Mouse (Mus musculus) lung, postnatal 0 days (tissue): Measurements from ENCODE around the gene Tmem14c. TPM values are rescaled to one million over a fixed set of nuclear protein-coding genes. Genes with fewer than 3 reads are reported as not detected.

Experiments
- ATAC-seq: fragments of 200-750 bp; cut with Nextera tagmentation; 2 replicates; pipeline ENCODE4 v1.8.0; 2017; ENCODE audit warnings: moderate library complexity
- DNase-seq: peaks from one replicate; pipeline ENCODE4 v3.0.0-alpha.2; 2016; ENCODE audit warnings: low spot score
- H3K27ac ChIP-seq: fragments of 300-500 bp; sonication (generic); 2 replicates; pipeline ENCODE4 v1.5.1; 2014; ENCODE audit warnings: antibody characterized with exemption, mild to moderate bottlenecking, low read length, mixed read lengths
- H3K27me3 ChIP-seq: fragments of 300-500 bp; sonication (generic); replicated peaks from 2 replicates; pipeline ENCODE4 v1.6.1; 2014; ENCODE audit warnings: low read length, mixed read lengths; ENCODE audit not compliant: insufficient read depth
- H3K36me3 ChIP-seq: fragments of 300-500 bp; sonication (generic); 2 replicates; pipeline ENCODE4 v1.6.1; 2014; ENCODE audit warnings: low read length, mixed read lengths; ENCODE audit not compliant: insufficient read depth
- H3K4me1 ChIP-seq: fragments of 300-500 bp; sonication (generic); 2 replicates; pipeline ENCODE4 v1.6.1; 2014; ENCODE audit warnings: antibody characterized with exemption, low read depth, low read length, mixed read lengths; ENCODE audit not compliant: insufficient read depth
- H3K4me2 ChIP-seq: fragments of 300-500 bp; sonication (generic); replicated peaks from 2 replicates; pipeline ENCODE4 v1.6.1; 2014; ENCODE audit warnings: low read depth, mild to moderate bottlenecking, low read length, moderate library complexity, mixed read lengths
- H3K4me3 ChIP-seq: fragments of 300-500 bp; sonication (generic); 2 replicates; pipeline ENCODE4 v1.5.1; 2014; ENCODE audit warnings: low read depth, low read length
- H3K9ac ChIP-seq: fragments of 300-500 bp; sonication (generic); replicated peaks from 2 replicates; pipeline ENCODE4 v1.6.1; 2014; ENCODE audit warnings: low read depth, mild to moderate bottlenecking
- H3K9me3 ChIP-seq: fragments of 300-500 bp; sonication (generic); 2 replicates; pipeline ENCODE4 v1.6.1; 2016; ENCODE audit warnings: low read length, mixed read lengths
- CTCF ChIP-seq: IDR thresholded peaks from 2 replicates; pipeline ENCODE4 v1.5.1; 2016; ENCODE audit warnings: antibody characterized with exemption, mild to moderate bottlenecking
- EP300 ChIP-seq: IDR thresholded peaks from 2 replicates; pipeline ENCODE4 v1.6.1; 2016; ENCODE audit warnings: antibody characterized with exemption, mild to moderate bottlenecking, control low read depth
- WGBS: fragments of 180-500 bp; shearing (Covaris S2); extraction: QIAGEN DNeasy Blood & Tissue Kit; methylation state at CpG from one replicate; pipeline ENCODE4 v1.1.7; 2014; 5-methylcytosine and 5-hydroxymethylcytosine counted together
- polyA plus RNA-seq: library from polyadenylated mRNA; unstranded; fragments of >200 nt; fragmentation: Nextera tagmentation; extraction: Ambion mirVana; gene quantifications from 2 replicates; pipeline ENCODE4 v1.2.1, GENCODE M21; 2015

Gene Tmem14c
- polyA plus RNA-seq, 1 experiment from 2014 or later: 219 TPM

GRCm38 (mm10) chr13:41018236-41018635 is 2.1 kb downstream of the Tmem14c start:
- Histone ChIP-seq H3K9ac (no peak overlapping the region), H3K4me1 (peaks cover 13% of the 10 kb centered on the region; the same call in 1 of the 2 replicates), H3K4me3 (no peak overlapping the region), H3K36me3 (0 out of 2 replicates have a peak, but pooled peaks cover 4% of the 10 kb centered on the region), H3K27me3 (no peaks in the 10 kb centered on the region), H3K4me2 (no peak overlapping the region), H3K27ac (no peak overlapping the region), H3K9me3 (no peaks in the 10 kb centered on the region)
- DNase-seq (no peak), ATAC-seq (no peak)
- TF ChIP-seq EP300 (no peak), CTCF (no peak)
- 89% methylated on average over 9 of the region's 9 CpGs for WGBS

GRCm38 (mm10) chr13:41018756-41019591 is 2.9 kb downstream of the Tmem14c start:
- Histone ChIP-seq H3K27me3 (no peaks in the 10 kb centered on the region), H3K4me2 (no peak overlapping the region), H3K9me3 (no peaks in the 10 kb centered on the region), H3K4me3 (no peak overlapping the region), H3K36me3 (0 out of 2 replicates have a peak, but pooled peaks cover 4% of the 10 kb centered on the region), H3K27ac (no peak overlapping the region), H3K9ac (no peak overlapping the region), H3K4me1 (peaks cover 13% of the 10 kb centered on the region; the same call in 1 of the 2 replicates)
- WGBS: 90% methylated on average over 13 of the region's 13 CpGs
- no peak for DNase-seq
- ATAC-seq: no peak
- TF ChIP-seq CTCF (no peak), EP300 (no peak)

GRCm38 (mm10) chr13:41020494-41020893 is 4.4 kb downstream of the Tmem14c start:
- Histone ChIP-seq H3K4me2 (no peak overlapping the region), H3K27ac (no peak overlapping the region), H3K4me3 (no peak overlapping the region), H3K27me3 (no peaks in the 10 kb centered on the region), H3K9ac (no peak overlapping the region), H3K36me3 (0 out of 2 replicates have a peak, but pooled peaks cover 4% of the 10 kb centered on the region), H3K9me3 (no peaks in the 10 kb centered on the region), H3K4me1 (peaks cover 12% of the 10 kb centered on the region; the same call in 1 of the 2 replicates)
- 62% methylated on average over 7 of the region's 7 CpGs for WGBS
- no peak for TF ChIP-seq EP300
- no peak for TF ChIP-seq CTCF
- no peak for DNase-seq
- no peak for ATAC-seq

- H3K9me3 ChIP-seq: no peaks in the 10 kb centered on the region
- no peak overlapping the region for H3K4me2 ChIP-seq
- ATAC-seq: no peak
- TF ChIP-seq CTCF (no peak), EP300 (no peak)
- H3K4me3 ChIP-seq: no peak overlapping the region
- no peak for DNase-seq
- H3K4me1 ChIP-seq: peaks cover 9% of the 10 kb centered on the region; the same call in 1 of the 2 replicates
- no peak overlapping the region for H3K27ac ChIP-seq
- 85% methylated on average over 6 of the region's 6 CpGs for WGBS
- H3K9ac ChIP-seq: no peak overlapping the region
- H3K36me3 ChIP-seq: 0 out of 2 replicates have a peak, but pooled peaks cover 4% of the 10 kb centered on the region
- H3K27me3 ChIP-seq: no peaks in the 10 kb centered on the region
These were observed 5.5 kb downstream of the Tmem14c start for GRCm38 (mm10) chr13:41021607-41022006.

GRCm38 (mm10) chr13:41022099-41022498 is 6.0 kb downstream of the Tmem14c start:
- H3K27me3 ChIP-seq: no peaks in the 10 kb centered on the region
- H3K4me3 ChIP-seq: no peak overlapping the region
- WGBS: 70% methylated on average over 13 of the region's 13 CpGs
- H3K4me1 ChIP-seq: peaks cover 4% of the 10 kb centered on the region; the same call in 1 of the 2 replicates
- TF ChIP-seq EP300 (no peak), CTCF (no peak)
- no peak overlapping the region for H3K9ac ChIP-seq
- H3K27ac ChIP-seq: no peak overlapping the region
- ATAC-seq (no peak), DNase-seq (no peak)
- 0 out of 2 replicates have a peak, but pooled peaks cover 4% of the 10 kb centered on the region for H3K36me3 ChIP-seq
- H3K9me3 ChIP-seq: no peaks in the 10 kb centered on the region
- H3K4me2 ChIP-seq: no peak overlapping the region

- H3K4me1 ChIP-seq: no peaks in the 10 kb centered on the region
- ATAC-seq: no peak
- H3K36me3 ChIP-seq: no peaks in the 10 kb centered on the region
- no peak overlapping the region for H3K4me3 ChIP-seq
- no peak overlapping the region for H3K9ac ChIP-seq
- H3K27me3 ChIP-seq: no peaks in the 10 kb centered on the region
- H3K9me3 ChIP-seq: no peaks in the 10 kb centered on the region
- WGBS: 68% methylated on average over 5 of the region's 5 CpGs
- TF ChIP-seq CTCF: no peak
- TF ChIP-seq EP300: no peak
- H3K4me2 ChIP-seq: no peak overlapping the region
- no peak overlapping the region for H3K27ac ChIP-seq
- no peak for DNase-seq
These were observed 14.0 kb downstream of the Tmem14c start for GRCm38 (mm10) chr13:41030098-41030497.
